Mouse (Mus musculus) naive thymus-derived CD4-positive, alpha-beta T cell, adult 2 months (primary cell): ENCODE measurements around the gene Tmem242.

Experiments
- DNase-seq: peaks from one replicate; pipeline ENCODE4 v3.0.0-alpha.2; 2011; ENCODE audit warnings: low read depth

The Tmem242 gene

DNA sequence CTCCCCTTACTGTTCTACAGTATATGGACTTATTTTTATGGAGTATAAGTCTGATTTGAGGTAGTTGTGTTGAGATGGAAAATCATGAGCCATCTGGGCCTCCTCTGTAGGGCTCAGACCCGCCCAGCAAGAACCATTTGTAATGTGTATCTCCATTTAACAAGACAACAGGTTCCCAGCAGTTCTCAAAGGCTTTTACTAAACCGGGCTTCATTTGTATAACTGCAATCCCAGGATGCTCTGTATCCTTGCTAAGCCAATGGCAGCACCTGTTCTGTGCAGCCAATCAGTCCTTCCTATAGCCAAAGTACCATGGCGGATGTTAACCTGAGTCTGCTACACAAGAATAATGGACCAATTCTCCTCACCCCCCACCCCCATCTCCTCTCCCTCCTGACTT lies 23.5 kb downstream of the Tmem242 start:
- DNase-seq, result no peak

DNA sequence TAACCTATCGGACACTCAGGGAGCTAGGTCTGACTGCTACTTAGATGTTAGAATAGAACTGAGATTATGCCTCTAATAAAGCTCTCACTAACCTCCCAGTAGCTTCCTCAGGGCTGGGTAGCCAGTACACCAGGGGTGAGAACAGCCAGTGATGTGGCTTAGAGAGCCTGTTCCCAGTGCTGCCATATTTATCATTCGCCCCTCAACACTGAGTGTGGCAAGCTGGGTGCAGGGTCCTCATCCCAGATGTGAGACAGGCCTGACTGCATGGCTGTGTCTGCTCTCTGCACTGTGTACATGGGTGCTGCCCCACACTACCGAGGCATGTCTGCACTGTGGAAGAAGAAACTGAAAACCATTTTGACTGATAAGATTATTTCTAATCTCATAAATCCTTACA lies 26.0 kb downstream of the Tmem242 start:
- no peak for DNase-seq

DNA sequence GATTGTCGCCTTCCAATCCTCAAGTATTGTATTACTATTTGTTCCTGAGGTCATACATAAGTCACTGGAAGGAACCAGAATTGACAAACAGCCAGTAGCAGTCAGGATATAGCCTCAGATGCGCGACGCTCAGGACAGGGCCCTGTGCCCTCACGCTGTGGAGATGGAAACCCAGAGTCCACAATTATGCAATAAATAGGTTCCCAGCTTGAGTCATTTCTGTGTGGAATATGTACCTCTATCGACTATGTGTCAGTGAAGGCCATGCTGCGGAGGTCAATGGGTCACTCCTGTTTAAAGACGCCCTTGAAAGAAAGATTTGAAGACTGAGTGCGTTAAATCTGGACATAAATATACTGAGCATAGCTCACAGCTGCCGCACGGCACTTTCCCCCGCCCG lies 26.7 kb downstream of the Tmem242 start:
- no peak for DNase-seq

DNA sequence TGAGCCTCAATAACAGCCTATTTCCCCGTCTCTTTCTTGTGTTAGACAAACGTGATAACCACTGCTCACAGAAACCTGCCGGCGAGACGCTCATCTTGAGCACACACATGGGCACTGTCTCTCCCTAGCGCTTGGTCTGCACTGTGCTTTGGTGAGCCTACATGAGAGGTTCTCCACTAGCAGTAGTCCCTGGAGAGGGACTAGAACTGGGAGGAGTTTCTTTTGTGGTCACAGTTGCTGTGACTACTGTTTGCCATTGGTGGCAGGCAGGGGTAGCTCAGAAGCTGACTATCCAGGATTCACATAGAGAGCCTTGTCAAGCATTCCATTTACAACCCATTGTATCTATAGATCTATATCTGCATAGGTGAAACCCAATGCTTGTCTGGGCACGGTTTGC lies 27.3 kb downstream of the Tmem242 start:
- DNase-seq, result no peak

DNA sequence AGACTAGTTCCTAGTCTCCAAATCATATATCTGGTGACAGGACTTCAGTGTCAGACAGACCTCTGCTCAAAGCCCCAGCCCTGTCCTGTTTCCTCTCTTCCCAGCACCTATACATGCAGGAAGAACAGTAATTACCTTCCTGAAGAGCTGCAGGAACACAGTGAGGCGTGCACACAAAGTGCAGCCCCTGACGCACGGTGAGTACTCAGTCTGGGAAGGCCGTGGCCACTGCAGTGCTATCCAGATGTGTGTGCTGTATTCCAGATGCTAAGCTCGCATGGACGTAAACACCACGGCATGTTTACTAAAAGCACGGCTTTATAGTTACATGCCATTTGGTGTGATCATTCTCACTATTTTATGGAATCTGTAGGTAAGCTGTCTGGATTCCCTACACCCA lies 27.8 kb downstream of the Tmem242 start:
- no peak for DNase-seq

DNA sequence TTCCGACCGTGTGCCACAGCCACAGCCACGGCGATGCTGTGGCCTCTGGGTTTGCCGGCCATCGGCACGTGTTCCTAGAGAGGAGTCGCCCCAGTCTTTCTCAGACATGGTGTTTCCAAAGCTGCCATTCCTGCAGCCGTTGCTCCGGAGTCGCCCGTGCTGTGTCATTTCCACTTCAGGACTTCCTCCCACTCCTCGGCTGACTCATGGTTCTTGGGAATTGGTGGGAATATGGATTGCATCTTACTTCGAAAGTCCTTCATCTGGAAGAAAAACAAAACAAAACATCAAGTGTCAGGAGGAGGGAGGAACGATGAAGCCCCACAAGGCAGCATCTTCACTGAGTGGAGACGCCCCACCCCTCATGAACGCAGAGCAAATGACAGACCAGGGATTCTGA lies 28.9 kb downstream of the Tmem242 start:
- no peak for DNase-seq

DNA sequence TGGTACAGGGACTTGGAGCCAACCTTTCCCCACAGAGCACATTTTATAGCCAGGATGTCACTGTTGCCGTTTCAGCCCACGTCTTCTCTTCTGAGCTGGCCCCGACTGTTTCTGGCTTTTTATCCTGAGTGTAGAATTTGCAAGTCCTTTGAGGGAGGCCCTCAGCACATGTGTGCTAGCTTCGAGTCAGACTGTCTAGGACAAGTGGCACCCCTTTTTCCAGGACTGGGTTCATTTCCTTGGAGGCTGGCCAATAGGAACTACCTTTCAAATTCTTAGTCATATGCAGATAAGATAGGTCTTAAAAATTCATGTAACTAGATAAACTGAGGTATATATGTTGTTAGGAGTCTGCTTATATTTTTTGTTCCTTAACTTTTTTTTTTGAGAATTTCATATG lies 29.7 kb downstream of the Tmem242 start:
- no peak for DNase-seq

DNA sequence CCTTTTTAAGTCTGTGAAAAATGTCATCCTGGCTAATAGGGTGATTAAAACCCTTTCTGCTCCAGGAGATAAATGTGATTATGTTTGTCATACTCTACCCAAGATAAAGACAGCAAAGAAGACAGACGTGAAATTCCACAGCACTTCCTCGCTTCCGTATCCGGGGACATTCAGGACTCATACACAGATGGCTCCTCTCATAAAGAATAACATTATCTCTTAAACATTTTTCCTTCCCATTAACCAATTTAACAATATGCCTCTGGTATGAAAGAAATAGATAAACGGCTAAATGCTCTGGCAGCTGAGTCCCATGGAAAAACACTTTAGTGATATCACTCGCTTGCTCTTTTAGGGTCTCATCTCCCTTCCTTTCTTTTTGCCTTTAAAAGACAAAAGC lies 33.0 kb downstream of the Tmem242 start:
- DNase-seq, result no peak

DNA sequence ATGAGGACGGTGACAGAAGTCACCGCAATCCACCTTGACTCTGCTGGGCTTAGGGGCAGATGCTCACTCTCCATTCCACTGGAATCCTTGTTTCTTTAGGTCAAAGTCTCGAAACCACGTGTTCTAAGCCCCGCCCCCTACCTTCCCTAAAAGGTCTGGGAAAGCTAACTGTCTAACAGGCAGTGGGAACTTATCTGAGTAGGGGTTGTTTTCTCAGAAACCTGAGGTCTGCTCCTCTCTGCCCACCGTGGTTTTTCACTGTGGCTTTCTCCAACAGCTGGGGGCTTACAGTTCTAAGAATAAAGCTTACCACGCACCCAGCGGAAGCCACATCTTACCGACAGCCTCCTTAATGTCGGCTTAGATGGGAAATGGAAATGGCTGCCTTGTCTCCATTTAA lies 33.5 kb downstream of the Tmem242 start:
- DNase-seq, result no peak

DNA sequence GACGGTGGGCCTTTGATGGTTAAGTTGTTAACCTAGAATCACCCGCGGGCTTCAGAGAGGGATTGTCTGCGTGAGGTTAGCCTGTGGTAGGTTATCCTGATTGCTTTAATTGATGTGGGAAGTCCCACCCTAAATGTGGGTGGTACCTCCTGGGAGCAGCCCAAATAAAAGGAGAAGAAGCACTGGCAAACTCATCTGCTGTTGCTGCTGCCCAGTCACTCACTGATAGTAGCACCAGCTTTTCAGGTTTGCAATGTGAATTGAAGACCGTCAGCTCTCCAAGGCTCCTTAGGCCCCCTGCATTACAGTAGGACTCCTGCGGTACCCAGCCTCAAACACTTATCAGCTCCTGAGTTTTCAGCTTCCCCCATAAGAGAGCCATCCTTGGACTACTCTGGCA lies 36.2 kb downstream of the Tmem242 start:
- no peak for DNase-seq

DNA sequence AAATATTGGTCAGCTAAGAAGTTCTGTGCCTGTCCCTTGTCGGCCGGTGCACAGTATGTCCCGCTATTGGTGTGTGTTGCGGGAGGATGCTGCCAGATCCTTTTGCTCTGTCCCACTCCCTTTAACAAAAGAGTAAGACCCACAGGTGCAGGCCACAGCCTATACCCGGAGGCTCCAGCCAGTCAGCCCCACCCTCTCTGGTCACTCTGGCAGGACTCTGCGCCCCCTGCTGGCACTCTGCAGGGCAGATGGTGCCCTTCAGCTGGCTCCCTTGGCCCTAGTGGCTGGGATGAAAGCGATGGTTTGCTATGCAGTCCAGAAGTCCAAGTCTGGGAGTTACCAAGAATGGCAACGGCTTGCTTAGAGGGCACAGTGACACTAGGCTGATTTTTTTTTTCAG lies 37.4 kb downstream of the Tmem242 start:
- DNase-seq, result peak; percentile 59

DNA sequence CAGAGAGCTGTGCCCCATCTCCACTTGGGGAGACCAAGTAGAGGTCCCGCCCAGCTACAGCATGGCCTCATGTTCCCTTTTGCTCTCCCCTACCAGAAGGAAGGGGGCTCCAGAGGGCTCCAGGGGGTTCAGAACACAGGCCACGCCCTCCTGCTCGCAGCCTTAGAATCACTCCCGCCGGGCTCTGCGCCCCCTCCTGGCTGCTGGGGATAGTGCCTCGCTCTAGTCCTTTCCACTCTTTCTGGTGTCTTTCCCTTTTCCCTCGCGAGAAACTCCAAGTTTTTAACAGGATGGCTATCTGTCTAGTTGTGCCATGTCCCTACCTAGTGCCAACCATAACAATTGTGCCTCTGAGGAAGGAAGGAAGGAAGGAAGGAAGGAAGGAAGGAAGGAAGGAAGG lies 38.0 kb downstream of the Tmem242 start:
- peak; percentile 72 for DNase-seq

DNA sequence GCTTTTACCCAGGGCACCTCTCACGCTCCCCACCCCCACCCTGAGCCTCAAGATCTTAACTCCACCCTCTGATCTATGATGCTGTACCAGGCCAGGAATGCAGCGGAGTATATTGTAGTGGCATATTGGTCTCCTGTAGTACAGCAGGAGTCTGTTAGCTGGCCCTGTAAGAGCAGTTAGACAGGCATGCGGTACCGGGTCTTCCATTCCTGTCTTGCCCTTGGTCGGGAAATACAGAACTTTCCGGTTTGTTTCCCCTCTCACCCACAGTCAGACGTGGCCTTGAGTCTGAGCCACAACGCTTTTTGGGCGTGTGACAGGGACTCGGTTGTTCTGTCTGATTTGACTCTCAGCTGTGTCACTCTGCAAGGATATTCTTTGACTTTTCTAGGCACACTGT lies 38.8 kb downstream of the Tmem242 start:
- DNase-seq, result no peak

DNA sequence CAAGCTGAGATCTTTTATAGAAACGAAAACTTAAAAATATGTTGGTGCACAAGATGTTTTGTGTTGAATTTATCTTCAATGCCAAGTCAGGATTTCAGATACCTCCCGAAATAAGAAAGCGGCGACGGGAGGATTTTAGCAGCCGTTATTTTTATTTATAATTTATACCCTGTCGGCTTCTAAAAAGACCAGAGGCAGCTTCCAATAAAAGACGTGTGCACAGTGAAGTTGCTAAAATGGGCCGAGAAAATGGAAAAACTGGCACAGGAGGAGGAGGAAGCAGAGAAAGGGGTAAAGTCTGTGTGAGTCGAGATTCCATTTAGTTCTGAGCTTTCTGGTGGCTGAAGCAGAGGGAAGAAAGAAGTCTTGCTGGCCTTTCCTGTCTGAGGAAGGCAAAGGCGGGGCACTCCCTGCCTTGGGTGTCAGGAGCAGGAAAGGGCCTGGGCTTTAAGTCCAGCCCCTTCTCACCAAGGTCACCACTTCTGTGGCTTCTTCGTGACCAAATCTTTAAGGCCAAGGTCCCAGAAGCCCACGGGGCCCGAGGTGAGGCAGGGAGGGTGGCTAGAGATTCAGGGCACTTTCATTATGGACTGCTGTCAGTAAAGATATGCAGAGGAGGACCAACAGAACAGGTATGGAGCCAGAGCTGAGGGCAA lies 39.5 kb downstream of the Tmem242 start:
- no peak for DNase-seq

DNA sequence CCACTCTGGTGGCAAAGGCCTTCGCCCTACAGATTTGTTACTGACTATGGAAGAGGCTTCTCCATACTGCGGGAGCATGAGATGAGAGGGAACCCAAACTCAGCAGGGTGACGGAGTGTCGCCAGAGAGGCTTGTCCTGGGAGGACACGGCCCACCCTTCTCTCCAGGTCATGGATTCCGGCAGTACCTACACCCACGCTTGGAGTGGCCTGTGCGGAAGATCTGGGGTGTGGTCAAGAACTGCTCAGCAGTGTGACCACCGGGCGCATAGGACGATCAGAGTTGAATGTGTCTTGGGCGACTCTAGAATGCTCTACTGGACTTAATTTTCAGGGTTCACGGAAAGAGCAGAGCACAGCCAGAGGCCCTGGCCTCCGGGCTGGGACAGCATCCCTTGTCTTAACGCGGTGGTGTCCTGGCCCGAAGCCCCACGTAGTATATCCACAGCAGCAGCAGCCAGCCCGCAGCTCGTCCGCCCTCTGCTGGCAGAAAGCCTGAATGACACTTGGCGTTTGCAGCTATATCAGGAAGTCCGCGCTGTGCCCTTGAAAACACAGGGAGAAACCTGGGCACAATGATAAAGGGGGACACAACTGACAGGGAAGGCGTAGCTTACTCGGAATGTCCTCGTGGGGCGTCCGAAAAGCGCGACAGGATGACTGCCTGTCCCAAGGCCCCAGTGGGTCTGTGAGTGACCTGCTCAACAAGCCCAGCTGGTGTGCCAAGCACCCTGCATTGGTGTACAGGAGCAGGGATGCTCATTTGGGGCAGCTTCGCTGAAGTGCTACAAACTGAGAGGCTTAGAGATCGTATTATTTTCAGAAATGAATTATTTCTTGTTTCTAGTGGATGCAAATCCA lies 42.7 kb downstream of the Tmem242 start:
- peak; percentile 84 for DNase-seq

DNA sequence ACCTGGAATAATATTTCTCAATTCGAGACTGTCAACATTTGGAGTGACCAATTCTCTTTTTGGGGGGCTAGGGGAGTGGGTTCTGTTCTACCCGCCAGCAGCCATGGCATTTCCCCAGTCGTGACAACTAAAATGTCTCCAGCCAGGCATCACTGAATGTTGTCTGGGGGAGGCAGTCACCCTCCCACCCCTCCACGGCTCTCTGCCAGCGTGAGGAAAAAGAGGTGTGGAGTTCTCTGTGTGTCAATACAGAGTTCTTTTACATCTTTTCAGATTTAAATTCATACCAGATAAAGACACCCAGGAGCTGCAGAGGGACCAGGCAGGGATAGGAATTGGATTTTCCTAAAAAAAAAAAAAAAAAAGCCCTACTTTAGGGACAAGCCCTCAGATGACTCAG lies 43.8 kb downstream of the Tmem242 start:
- no peak for DNase-seq

DNA sequence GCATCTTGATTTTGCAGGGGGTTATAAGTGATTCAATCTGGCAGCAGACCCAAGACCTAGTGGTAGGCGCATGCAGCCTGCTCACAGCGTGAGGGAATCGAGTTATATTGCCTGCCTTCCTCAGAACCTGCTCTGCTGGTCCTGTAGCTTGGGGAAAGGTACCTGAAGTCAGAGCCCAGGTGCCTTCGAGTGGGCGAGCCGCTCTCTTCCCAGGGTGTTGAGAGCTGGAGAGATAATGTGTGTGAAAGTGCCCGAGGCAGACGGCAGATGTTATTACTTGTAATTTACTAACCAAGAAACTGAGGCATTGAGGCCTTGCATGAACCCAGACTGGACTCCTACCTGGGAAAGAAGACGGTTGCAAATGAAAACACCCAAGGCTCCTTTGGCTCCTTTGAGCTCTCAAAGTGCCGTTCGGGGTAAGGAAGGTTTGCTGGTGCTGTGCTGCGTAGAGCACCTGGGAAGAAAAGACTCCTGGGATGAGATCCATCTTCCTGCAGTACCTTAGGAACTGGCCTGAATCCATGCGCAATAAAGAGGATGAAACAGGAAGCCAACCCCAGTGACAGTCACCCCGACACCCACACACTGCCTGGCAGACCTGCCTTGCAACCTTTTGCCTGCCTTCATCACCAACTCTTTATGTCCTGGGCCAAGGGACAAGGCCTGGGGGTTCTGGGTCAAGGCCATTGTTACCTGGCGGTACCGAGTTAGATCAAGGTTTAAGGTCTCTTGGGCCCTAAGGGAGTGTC lies 44.4 kb downstream of the Tmem242 start:
- DNase-seq, result no peak

DNA sequence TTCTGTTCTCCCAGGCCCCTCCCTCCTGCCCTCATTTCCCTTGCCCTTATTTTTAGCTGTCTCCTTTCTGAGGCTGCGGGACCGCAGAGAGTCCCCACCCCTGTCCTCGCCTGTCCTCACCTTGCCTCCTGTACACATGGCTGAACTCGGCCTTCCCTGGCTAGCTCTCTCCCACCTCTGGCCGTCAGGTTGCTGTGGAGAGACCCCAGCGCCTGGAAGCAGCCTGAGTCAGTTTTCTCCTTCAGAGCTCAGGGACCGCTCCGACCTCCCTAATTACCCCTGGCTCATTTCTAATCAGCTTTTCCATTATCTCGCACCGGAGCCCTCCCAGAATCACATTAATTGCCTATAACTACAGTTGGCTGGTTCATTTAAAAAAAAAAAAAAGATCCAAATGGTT lies 49.4 kb downstream of the Tmem242 start:
- DNase-seq, result no peak

DNA sequence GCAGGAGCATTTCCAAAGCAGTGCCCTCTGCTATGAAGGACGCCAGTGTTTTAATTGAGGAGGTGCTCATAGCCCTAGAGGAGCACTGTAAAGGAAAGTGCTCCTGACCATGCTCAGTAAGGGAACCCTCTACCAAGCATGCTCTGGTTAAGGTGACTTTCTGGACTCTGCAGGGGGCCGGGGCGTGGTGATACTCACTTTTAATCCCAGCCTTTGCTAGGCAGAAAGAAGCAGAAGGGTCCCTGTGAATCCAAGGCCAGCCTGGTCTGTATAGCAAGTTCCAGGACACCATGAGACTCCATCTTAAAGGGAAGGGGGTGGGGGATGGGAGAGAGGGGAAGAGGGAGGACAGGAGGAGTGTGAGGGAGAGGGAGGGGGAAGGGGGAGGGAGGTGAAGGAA lies 51.7 kb downstream of the Tmem242 start:
- DNase-seq, result no peak

DNA sequence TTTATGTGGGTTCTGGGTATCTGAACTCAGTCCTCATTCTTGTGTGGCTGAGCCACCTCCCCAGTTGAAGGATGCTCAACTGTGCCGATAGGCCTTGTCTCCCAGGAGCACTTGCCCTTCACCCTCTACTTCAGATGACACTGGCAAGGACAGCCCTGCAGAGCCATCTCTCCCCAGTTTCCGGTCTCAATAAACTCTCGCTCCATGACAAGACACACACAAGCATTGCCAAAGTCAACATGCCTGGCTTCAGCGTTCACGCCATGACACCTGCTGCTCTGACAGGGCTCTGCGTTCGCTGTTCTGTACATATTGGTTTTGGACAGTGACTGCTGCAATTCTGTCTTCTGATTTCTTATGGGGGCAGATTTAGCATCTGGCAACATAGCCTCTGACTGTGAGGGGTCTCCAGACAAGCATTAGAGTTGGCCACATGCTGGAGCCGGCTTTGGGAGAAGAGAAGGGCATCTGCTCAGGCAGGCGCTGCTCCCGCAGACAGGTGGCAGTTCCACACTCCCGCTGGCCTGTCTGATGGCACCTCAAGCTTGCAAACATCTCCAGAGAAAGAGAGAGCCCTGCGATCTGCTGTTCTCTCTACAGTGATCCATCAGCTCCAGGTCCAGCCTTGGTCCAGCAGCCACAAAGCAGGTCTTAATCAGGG lies 53.0 kb downstream of the Tmem242 start:
- no peak for DNase-seq

DNA sequence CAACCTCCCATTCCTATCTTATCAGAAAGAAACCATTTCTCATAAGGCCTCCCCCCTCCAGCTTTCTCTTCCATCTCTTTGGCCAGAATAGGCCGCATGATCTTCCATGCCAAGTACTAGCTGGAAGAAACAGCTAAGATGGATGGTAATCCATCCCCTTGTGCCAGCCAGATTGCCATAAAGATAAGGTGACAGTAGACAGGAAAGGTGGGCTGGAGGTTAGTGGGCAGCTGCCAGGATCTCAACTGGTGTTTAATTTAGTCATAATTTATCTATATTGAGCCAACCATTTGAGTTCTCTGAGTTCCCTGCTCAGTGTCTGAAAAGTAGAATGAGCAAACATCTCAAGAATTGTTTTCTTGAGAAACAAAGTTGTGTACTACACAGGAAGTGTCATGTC lies 54.4 kb downstream of the Tmem242 start:
- DNase-seq, result no peak

DNA sequence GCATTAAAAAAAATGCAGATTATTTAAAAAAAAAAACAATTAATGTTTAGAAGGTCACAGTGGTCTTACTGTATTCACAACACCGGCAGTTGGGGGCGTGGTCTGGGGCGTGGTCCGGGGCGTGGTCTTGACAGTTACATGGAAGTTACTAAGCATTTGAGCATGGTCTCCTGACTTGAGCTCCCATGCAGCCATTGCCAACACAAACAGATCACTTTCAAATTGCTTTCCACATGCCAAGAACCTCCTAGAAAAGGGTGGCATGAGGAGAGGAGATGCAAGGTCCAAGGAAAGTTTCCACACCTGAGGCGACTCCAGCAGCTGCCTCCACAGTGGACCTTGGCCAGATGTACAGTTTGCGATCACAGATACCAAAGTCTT lies 62.1 kb downstream of the Tmem242 start:
- DNase-seq, result no peak
